Mouse (Mus musculus) megakaryocyte, embryonic 14.5 days (primary cell): ENCODE results near the gene Zfhx3.

Source experiments
- FLI1 ChIP-seq: IDR thresholded peaks from 2 replicates; pipeline ENCODE4 v1.6.1; 2012; ENCODE audit warnings: low read length, inconsistent platforms, mixed read lengths
- GATA1 ChIP-seq: IDR thresholded peaks from 3 replicates; pipeline ENCODE4 v1.6.1; 2012; ENCODE audit warnings: mixed read lengths, low read length, inconsistent platforms, borderline replicate concordance

DNA sequence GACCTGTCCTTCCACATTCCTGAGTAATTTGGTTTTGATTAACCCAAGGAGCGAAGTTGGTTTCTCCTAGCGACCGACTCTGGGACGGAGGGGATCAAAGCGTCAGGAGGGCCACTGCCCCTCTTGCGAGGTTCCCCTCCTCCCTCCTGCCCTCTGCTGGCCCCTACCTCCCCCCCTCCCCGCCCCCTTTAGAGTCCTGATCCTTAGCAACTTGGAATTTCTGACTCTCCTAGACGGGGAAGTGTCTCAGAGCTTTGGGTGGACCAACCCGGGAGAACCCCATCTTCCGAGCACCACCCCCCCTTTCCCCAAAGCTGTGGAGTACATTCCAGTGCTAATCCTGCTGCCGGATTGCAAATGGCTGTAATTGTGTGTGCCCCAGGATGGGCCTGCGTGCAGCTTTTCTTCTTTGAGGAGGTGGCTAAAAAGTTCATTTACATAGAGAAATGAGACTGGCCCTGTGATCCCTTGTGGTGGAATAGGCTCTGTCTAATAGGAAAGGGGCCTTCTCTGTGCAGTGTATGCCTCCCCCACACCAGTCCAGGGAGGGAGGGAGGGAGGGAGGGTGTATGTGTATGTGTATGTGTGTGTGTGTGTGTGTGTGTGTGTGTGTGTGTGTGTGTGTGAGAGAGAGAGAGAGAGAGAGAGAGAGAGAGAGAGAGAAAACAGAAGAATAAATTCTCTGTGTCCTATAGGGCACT, 784.2 kb downstream of the Zfhx3 start:
- TF ChIP-seq GATA1 (no peak), FLI1 (no peak)
